Mouse (Mus musculus) A20 (cell line): Measurements from ENCODE around the gene Gm7073.

Experiments used
- DNase-seq: peaks from one replicate; pipeline ENCODE4 v3.0.0-alpha.2; 2011; ENCODE audit warnings: low read depth, low spot score

Gm7073 gene

DNA sequence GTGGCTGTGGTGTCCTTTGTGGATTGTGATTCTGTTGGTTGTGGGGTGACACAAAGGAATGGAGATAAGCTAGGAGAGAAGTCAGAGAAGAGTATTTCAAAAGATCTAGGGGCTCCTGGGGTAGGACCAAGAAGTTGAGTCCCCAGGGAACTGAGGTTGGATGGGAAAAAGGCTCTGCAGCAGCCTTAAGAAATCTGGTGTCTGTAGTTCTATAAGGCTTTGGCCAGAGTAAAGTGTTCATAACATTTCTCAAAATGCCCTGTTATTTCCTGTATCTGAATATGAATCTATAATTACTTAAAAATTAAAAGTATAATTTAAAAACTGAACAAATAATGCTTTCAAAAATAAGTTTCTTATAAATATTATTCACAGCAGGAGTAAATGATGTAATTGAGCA, at the start of gene Gm7073:
TSS of gene Gm7073 (minus strand) at position 101 of the 400 bp plus-strand sequence.
- no peak for DNase-seq

DNA sequence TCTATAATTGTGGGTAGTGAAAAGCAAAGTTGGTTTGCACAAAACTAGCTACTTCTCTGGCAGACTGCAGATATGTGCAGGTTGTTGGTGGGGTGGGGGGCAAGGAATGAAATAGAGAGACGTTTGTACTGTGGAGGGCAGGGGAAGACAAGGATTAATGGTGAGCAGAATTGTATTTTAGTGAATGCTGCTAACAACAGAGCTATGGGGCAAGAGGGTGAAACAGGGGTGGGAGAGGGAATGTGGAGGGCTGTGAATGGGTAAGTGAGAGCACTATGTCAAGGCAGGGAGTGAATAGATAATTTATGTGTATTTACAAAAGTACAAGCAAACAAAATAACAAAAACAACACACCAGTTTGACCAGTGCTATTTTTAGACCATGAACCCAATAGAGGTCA, 31.5 kb upstream of the Gm7073 start:
- DNase-seq, result no peak

- no peak for DNase-seq
These were observed 30.0 kb upstream of the Gm7073 start for GRCm38 (mm10) chrX:60569047-60569446.

DNA sequence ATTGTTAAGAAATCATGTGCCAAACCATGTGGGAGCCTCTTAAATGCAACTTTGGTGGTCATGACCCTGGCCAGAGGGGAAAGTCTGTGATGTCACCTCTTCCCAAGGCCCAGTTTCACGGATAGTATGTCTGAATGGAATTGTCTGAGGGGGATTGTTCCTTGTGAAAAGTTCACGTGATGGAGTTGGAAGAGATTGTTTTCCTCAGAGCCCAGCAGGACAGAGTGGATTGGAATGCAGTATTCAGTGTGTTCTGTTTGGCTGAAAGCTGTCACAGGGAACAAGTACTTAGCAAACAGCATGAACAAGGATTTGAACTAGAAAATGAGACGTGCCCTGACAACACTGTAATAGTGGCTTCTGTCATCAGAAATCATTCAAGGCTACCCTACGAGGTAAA, 16.2 kb upstream of the Gm7073 start:
- DNase-seq, result no peak

DNA sequence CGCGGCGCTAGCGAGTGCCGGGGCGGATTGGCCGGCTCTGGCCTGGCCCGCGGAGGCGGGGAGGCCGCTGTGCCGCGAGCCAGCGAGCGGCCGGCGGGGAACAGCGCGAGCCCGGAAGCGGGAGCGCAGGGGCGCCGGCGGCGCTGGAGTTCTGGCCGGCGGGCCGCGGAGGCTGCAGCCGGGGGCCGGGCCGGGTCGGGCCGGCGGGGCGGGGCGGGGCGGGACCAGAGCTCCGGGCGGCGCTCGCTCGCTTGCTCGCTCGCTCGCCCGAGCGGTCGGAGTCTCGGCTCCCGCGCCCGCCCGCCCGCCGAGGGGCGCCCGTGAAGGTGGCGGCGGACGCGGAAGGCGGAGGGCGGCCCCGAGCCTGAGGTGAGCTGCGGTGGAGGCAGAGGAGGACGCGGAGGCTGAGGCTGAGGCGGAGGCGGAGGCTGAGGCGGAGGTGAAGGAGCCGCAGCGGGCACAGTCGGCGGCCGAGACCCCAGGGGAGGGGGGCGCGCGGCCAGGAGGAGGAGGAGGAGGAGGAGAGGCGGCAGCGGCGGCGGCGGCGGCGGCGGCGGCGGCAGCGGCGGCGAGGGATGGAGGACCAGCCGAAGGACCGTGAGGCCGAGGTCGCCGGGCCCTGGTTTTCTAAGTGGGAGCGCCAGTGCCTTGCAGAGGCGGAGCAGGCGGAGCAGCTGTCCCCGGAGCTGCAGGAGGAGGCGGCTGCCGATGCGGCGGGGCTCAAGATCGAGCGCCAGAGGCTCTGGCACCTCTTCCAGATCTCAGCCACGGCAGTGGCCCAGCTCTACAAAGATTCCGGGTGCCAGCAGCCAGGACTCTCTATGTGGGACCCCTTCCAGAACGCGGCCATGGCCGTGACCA, 8.6 kb upstream of the Gm7073 start:
- peak; percentile 58 for DNase-seq

- peak; percentile 54 for DNase-seq
These were observed 8.0 kb upstream of the Gm7073 start for GRCm38 (mm10) chrX:60547098-60547443.

- DNase-seq, result no peak
These were observed 6.9 kb upstream of the Gm7073 start for GRCm38 (mm10) chrX:60545906-60546305.

- no peak for DNase-seq
These were observed 6.4 kb upstream of the Gm7073 start for GRCm38 (mm10) chrX:60545444-60545843.

DNA sequence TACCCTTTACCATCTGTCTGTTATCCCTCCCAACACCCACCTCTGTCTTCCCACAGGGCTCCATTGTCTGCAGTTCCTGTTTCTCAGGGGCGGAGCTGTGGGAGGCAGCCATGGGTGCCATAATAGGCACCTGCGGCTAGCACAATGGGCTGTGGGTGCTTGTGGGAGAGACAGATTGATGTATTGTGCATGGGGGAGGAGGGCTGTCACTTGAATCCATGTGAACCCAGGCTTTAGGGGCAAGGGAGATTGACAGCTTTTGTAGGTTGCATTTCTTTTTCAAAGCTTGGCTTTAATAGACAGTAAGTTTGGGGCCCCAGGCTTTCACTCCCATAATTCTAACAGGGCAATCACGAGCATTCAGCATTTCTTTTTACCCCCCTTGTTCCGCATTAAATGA, 5.0 kb upstream of the Gm7073 start:
- DNase-seq, result no peak

DNA sequence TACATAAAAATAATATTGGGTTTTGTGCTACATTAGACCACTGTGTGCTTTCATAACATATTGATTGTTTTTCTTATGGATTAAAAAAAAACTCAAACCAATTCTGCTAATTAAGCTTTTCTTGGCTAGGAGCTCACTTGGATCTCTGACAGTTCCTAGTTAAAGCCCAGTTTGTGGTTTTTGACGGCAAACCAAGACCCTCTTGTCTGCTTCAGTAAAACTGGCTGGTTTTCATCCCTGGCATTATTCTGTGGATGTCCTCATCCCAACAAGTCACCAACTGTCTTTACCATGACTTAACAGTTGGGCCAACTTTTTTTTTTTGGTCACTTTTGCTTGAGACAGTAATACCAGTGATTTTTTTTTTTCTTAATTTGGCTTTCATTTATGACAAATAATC, 3.9 kb upstream of the Gm7073 start:
- DNase-seq, result no peak

DNA sequence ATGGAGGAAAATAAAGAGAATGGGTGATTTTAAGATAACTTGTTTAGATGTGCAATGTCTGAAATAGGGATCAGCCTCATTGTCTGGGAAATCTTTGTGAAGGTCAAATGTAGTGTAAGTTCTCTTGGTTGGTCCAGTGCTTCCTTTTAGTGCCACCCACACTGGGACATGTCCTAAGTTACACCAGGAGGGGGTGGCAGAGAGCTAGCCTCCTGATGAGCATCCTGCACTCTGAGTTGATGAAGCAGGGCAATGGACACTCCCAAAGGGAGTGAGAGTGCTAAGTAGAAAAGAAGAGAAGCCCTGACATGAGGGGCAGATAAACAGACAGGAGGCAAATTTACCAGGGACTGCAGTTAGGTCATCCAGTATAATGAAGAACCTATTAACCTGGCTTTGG, 35.1 kb downstream of the Gm7073 start:
- DNase-seq, result peak; percentile 41

DNA sequence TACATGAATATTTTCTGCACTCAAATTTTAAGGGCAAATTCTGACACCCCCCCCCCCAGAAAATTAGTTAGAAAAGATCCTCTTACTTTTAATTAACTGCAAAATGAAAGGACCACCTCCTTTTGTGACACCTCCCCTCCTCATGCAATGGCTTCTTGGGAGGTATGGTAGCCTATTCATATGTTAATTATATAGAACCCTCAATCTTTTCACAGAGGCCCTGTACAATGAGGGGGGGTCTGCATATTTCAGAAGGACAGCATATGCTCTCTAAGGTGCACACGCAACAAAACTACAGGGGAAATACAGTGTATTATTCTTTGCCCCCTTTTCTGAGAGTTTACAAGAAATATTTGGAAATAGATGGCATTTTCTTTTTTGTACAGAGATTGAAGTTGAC, 41.3 kb downstream of the Gm7073 start:
- no peak for DNase-seq

GRCm38 (mm10) chrX:60495308-60495707, 43.7 kb downstream of the Gm7073 start:
- no peak for DNase-seq

- peak; percentile 27 for DNase-seq
These were observed 75.3 kb downstream of the Gm7073 start for GRCm38 (mm10) chrX:60463786-60464185.

DNA sequence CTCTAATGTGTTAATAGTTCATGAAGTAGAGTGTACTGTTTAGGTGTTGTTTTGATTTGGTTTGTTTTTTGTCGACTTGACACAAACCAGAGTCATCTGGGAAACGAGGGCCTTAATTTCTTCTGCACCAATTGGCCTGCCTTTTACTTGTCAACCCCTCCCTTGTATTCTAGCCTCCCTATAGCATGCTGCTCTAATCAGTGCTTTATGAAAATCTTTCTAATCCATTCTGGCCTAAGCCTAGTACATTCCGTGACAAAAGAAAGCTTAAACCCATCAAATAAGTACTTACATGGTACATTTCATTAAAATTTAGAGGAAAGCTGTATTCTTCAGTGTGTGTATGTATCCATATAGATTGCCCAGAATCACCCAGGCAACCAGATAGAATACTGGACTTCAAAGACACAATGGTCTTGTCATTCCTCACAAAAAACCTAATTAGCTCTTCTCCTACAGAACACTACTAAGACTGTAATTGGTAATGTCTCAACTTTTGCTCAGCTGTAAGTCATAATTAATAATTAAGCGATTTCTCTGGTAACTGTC, 124.4 kb downstream of the Gm7073 start:
- no peak for DNase-seq

DNA sequence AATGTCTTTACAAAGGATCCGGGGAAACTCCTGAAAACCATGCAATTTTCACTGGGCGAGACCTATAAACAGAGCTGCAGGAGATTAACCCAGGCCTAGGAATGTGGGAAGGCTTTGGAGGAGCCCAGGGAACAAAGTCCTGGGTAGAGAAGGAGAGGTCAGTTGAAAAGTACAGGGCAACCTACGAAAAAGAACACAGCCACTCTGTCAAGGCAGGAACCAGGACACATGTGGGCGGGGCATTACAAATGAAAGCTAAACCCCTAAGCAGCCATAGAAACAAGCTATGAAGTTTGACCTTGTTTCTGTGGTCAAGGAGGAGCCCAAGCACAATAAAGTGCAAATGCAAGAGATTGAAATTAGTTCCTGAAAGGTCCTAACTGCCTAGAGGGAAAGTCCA, 133.4 kb downstream of the Gm7073 start:
- no peak for DNase-seq

DNA sequence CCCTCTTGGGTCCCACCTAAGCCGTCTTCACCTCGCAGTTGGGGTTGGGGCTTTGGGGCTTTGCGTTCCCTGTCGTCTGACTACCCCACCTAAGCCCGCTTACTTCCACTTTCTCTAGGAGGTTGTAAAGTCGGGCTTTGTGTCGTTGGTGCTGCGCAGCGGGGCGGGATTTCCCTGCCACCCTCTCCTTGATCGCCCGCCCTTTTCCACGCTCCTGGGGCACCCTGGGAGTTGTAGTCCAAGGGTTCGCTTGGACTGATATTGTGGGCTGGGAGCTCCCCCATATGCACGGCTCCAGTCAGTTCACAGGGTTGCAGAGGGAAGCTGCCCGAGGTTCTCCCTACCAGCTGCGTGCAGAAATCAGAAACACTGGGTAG, 134.4 kb downstream of the Gm7073 start:
- peak; percentile 88 for DNase-seq

DNA sequence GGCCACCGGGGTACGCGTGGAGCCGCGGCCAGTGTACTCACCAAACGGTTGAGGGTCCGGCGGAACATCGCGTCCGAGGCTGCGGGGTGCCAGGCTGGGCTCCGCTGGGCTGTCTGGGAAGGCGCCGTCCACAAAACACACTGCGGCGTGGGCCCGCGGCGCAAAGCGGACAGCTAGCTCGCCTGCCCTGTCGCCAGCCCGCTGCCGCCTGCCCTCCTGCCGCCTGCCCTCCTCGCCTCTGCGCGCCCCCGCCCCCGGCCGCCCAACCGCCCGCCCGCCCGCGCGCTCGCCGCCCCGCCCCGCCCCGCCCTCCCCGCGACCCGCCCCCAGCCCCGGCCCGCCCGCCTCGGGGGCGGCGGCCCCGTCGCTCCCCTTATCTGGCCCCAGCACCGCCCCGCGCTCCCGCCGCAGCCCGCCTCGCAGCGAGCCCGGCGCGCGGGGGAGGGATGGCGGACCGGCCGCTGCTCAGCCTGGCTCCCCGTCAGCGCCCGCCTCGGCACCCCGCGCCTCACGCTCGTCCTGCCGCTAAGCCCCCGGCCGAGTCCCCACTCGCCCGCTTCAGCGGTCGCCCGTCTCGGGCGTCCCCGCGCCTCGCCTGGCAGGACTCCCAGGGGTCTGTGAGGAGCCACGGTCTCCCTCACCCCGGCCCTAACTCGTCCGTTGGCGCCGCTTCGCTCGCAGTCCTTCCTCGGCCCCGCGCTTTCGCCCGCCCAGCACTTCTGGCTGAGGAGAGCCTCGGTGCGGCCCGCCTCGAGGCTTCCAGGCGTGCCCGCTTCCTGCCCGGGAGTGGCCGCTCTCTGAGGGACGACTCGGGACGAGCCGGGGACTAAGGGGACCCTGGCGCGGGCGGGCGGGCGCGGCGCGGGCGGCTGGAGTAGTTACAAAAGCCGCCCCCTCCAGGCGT, 135.0 kb downstream of the Gm7073 start:
- DNase-seq, result no peak

DNA sequence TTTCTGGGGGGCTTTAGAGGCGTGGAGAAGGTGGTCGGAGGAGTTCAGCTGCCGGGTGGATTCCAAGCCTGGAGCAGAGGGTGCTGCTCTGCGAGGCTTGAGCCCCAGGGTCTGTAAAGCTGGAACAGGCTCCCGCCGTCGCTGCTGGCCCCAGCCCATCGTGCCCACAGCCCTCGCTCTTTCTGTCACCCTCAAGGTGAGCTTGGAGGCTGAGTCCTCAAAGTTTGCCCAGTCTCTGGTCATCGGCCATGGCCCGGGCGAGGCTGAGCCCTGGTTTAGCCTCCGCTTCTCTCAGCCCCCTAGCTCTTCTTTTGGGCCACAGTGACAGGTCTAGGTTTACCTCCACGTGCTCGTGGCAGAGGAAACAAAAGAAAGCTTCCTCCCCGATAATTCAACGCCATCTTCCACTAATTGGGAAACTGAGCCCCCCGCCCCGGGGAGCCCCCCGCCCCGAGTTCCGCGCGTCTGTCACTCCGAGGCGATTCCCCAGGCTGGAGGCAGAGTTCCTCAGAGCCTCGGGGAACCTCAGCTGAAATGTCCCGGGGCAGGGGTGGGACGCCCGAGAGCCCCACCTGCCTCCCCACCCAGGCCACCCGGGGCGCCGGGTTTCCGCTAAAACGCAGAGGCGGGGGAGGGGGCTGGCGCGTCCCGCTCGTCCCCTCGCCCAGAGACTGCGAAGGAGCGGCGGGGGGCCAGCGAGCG, 135.8 kb downstream of the Gm7073 start:
- peak; percentile 45 for DNase-seq

DNA sequence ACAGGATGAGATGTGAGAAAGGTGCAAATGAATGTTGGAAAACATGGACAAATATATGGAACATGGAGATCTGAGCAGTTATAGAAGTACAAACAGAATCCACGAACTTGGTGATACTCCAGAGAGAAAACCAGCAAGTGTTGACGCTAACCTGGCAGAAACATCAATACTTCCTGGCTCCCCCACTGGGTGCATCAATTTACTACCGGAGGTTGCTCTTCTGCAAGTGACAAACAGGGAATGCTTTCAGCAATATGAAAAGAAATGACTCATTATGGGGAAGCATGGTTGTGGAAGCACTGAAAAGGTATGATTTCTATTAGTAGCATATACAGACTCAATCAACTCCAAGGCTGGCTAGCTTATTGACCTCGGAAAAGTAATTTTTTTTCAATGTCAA, 144.8 kb downstream of the Gm7073 start:
- no peak for DNase-seq

DNA sequence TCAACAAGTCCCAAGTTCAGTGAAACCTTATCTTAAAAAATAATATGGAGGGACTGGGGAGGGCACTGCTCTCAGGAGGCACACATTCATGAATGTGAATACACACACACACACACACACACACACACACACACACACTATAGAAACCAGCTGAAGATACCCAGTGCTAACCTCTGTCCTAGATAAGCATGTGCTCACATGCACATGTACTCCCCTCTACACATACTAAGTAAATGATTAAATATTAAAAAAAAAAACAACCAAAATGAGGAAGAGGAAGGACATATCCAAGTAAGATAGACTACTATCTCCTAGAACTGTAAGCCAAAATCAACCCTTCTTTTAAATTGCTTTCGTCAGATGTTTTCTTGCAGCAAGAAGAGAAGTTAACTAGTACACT, 152.2 kb downstream of the Gm7073 start:
- no peak for DNase-seq
